Mouse (Mus musculus) myocyte (in vitro differentiated cells): Measurements from ENCODE around the gene Rims1. TPM values are rescaled to one million over a fixed set of nuclear protein-coding genes. Genes with fewer than 3 reads are reported as not detected.

Source experiments
- H3K27me3 ChIP-seq: one replicate; pipeline ENCODE4 v1.6.1; 2011; ENCODE audit not compliant: control insufficient read depth, insufficient read depth, insufficient read length
- H3K36me3 ChIP-seq: one replicate; pipeline ENCODE4 v1.6.1; 2011; ENCODE audit not compliant: control insufficient read depth, insufficient read depth
- H3K4me2 ChIP-seq: one replicate; pipeline ENCODE4 v1.6.1; 2011; ENCODE audit warnings: low read depth, control low read depth
- H3K4me3 ChIP-seq: one replicate; pipeline ENCODE4 v1.5.1; 2011; ENCODE audit warnings: mild to moderate bottlenecking, control low read depth, moderate library complexity
- H3K79me2 ChIP-seq: one replicate; pipeline ENCODE4 v1.6.1; 2011; ENCODE audit not compliant: control insufficient read depth, insufficient read depth
- H3ac ChIP-seq: one replicate; pipeline ENCODE4 v1.6.1; 2011; ENCODE audit not compliant: control insufficient read depth, insufficient read length
- CEBPB ChIP-seq: IDR thresholded peaks from 2 replicates; pipeline ENCODE4 v1.6.1; 2011; ENCODE audit warnings: mild to moderate bottlenecking, moderate library complexity; ENCODE audit not compliant: poor library complexity, insufficient read depth, severe bottlenecking
- E2F4 ChIP-seq: IDR thresholded peaks from one replicate; pipeline ENCODE4 v1.6.1; 2011; ENCODE audit warnings: mild to moderate bottlenecking, control low read depth, moderate library complexity; ENCODE audit not compliant: insufficient read depth
- MAX ChIP-seq: IDR thresholded peaks from one replicate; pipeline ENCODE4 v1.6.1; 2011; ENCODE audit warnings: low read depth, mild to moderate bottlenecking, control low read depth
- MYOD1 ChIP-seq, 3 experiments: IDR thresholded peaks; one replicate each; pipeline ENCODE4 v1.6.1; 2011; ENCODE audit warnings: control low read depth in 2 of 3, low read depth in 2 of 3, mild to moderate bottlenecking in 2 of 3, moderate library complexity in 1 of 3; ENCODE audit not compliant: insufficient read length in 2 of 3, control insufficient read depth in 1 of 3
- MYOG ChIP-seq, 3 experiments: IDR thresholded peaks; one replicate each; pipeline ENCODE4 v1.6.1; 2011; ENCODE audit warnings: control low read depth in 2 of 3, low read depth in 2 of 3, mild to moderate bottlenecking in 2 of 3; ENCODE audit not compliant: insufficient read length in 2 of 3, control insufficient read depth in 1 of 3, insufficient read depth in 1 of 3
- POLR2A ChIP-seq: IDR thresholded peaks from one replicate; pipeline ENCODE4 v1.6.1; 2011; ENCODE audit warnings: low read depth, mild to moderate bottlenecking, control low read depth, moderate library complexity; ENCODE audit not compliant: insufficient read length
- POLR2AphosphoS2 ChIP-seq: IDR thresholded peaks from one replicate; pipeline ENCODE4 v1.6.1; 2011; ENCODE audit warnings: low read depth, control low read depth; ENCODE audit not compliant: insufficient read length
- REST ChIP-seq: IDR thresholded peaks from one replicate; pipeline ENCODE4 v1.6.1; 2011; ENCODE audit warnings: mild to moderate bottlenecking, control low read depth, moderate library complexity; ENCODE audit not compliant: insufficient read depth, insufficient read length
- SRF ChIP-seq: IDR thresholded peaks from one replicate; pipeline ENCODE4 v1.6.1; 2011; ENCODE audit warnings: low read depth; ENCODE audit not compliant: control insufficient read depth, insufficient read length
- TCF12 ChIP-seq: IDR thresholded peaks from one replicate; pipeline ENCODE4 v1.6.1; 2011; ENCODE audit warnings: mild to moderate bottlenecking, control low read depth; ENCODE audit not compliant: poor library complexity, insufficient read depth, severe bottlenecking
- TCF3 ChIP-seq: IDR thresholded peaks from one replicate; pipeline ENCODE4 v1.6.1; 2011; ENCODE audit warnings: low read depth, control low read depth; ENCODE audit not compliant: insufficient read length
- USF1 ChIP-seq: IDR thresholded peaks from one replicate; pipeline ENCODE4 v1.6.1; 2011; ENCODE audit warnings: low read depth, mild to moderate bottlenecking, control low read depth, moderate library complexity
- polyA plus RNA-seq: library from polyadenylated mRNA; unstranded; fragments of >200 nt; fragmentation: generic; extraction: Trizol; gene quantifications from one replicate; pipeline ENCODE4 v1.2.1, GENCODE M21; 2012; ENCODE audit warnings: missing spikeins

The Rims1 gene
- polyA plus RNA-seq: not detected

- H3K27me3 ChIP-seq: peaks cover 14% of the 10 kb centered on the region
- H3K4me2 ChIP-seq: peak within 1 kb of the TSS; percentile 18
Observed at GRCm38 (mm10) chr1:22805726-22806625, at the start of gene Rims1. Gene Rims1 (minus strand): TSS chr1:22805994.

GRCm38 (mm10) chr1:22806626-22807096, 867 bp upstream of the Rims1 start:
- no peaks in the 10 kb centered on the region for H3K79me2 ChIP-seq
- no peak overlapping the region for H3K4me3 ChIP-seq
- no peaks in the 10 kb centered on the region for H3K36me3 ChIP-seq
- no peak overlapping the region for H3K4me2 ChIP-seq
- TF ChIP-seq TCF3 (no peak), MAX (no peak), TCF12 (no peak), POLR2A (no peak)
- H3K27me3 ChIP-seq: peaks cover 14% of the 10 kb centered on the region
- H3ac ChIP-seq: no peak overlapping the region

More at GRCm38 (mm10) chr1:22805726-22806625, at the start of gene Rims1:
- Histone ChIP-seq H3ac (no peak within 1 kb of the TSS), H3K79me2 (no peaks in the 10 kb centered on the region), H3K4me3 (no peak within 1 kb of the TSS), H3K36me3 (no peaks in the 10 kb centered on the region)
- TF ChIP-seq TCF3: no peak
- TF ChIP-seq USF1: no peak
- no peak for TF ChIP-seq TCF12
- TF ChIP-seq SRF: no peak
- no peak for TF ChIP-seq POLR2AphosphoS2
- no peak for TF ChIP-seq MYOD1 (IDR thresholded peaks at IDR 0.05; ENCODE audit: control insufficient read depth in 1 of 3, insufficient read length in 2 of 3, low read depth in 2 of 3)
- no peak for TF ChIP-seq REST
- no peak for TF ChIP-seq POLR2A
- TF ChIP-seq MYOG (IDR thresholded peaks at IDR 0.05; ENCODE audit: control insufficient read depth in 1 of 3, insufficient read depth in 1 of 3, insufficient read length in 2 of 3, low read depth in 2 of 3): no peak
- no peak for TF ChIP-seq E2F4
- no peak for TF ChIP-seq MAX
- no peak for TF ChIP-seq CEBPB

DNA sequence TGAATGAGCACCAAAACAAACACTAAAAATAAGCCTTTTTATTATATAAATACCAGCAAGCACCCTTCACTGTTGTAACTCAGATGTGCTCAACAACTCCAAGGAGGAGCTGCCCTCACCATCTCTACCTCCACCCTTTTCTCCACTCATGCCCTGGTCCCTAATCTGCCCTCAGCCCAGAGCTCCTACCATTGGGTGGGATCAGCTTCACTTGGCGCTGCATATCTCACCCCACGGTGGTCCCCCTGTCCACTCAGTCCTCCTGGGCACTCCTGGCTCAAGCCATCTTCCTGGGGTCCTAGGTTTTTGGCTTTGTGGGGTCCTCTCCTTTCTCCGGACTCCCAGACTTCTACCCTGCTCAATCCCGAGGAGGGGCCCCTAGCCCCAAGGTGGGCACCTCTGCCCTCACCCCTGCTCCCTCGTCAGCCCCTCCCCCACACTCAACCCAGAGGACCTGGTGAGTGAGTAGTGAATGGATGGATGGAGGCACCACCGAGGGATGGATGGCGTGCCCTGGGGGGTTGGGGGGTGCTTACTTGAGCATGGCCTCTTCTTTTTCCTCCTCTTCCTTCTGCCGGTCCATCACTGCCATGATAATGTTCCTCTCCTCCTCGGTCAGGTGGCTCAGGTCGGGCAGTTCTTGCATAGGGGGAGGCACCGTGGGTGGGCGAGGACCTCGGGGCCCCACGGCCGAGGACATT, 619 bp downstream of the Rims1 start:
- Histone ChIP-seq H3K79me2 (no peaks in the 10 kb centered on the region), H3K4me3 (no peak overlapping the region), H3K27me3 (peaks cover 14% of the 10 kb centered on the region), H3K36me3 (no peaks in the 10 kb centered on the region), H3K4me2 (no peak overlapping the region), H3ac (no peak overlapping the region)
- no peak for TF ChIP-seq MYOG (IDR thresholded peaks at IDR 0.05; ENCODE audit: control insufficient read depth in 1 of 3, insufficient read depth in 1 of 3, insufficient read length in 2 of 3, low read depth in 2 of 3)

DNA sequence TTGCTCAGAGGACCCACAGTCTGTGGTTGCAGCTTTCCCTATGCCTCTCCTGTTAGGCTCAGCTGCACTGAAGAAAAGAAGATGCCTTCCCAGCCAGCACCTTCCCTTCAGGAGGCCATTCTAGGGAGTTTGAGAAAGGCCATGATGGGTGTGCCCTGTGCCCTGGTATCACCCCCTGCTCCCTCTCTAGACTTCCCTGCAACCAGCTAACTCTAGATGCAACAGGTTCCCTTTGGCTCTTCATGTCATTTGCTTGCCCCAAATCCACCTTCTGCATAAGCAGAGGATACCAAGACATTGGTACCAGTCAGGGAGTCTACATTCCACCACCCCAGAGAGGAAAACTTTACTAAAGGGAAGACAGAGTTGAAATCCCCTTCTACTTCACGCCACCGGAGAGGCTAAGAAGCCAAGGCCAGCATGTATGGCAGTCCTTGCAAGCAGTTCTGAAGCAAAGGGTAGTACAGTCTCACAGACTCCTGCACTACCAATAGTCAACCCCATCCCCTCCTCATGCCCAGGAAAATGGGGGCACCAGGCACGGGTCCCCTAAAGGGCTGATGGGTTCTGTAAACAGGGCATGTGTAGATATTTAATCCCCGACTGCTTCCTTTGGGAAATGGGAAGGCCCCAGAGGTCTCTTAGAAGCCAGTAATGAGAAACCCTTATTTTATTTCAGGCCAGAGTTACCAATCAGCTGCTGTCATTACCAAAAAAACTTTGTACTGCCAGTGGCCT, 1.5 kb downstream of the Rims1 start:
- H3K4me2 ChIP-seq: no peak overlapping the region
- no peak overlapping the region for H3ac ChIP-seq
- TF ChIP-seq CEBPB (no peak), TCF12 (no peak), SRF (no peak), MYOG (IDR thresholded peaks at IDR 0.05; ENCODE audit: control insufficient read depth in 1 of 3, insufficient read depth in 1 of 3, insufficient read length in 2 of 3, low read depth in 2 of 3) (no peak), REST (no peak), TCF3 (no peak), USF1 (no peak), MAX (no peak), POLR2A (no peak), E2F4 (no peak), MYOD1 (IDR thresholded peaks at IDR 0.05; ENCODE audit: control insufficient read depth in 1 of 3, insufficient read length in 2 of 3, low read depth in 2 of 3) (no peak), POLR2AphosphoS2 (no peak)
- H3K27me3 ChIP-seq: peaks cover 14% of the 10 kb centered on the region
- no peak overlapping the region for H3K4me3 ChIP-seq
- H3K79me2 ChIP-seq: no peaks in the 10 kb centered on the region
- H3K36me3 ChIP-seq: no peaks in the 10 kb centered on the region
